Mouse (Mus musculus) monocyte, adult 59 days (primary cell): ENCODE results near the gene Hdc. TPM values are rescaled to one million over a fixed set of nuclear protein-coding genes. Genes with fewer than 3 reads are reported as not detected.

ENCODE experiments used
- total RNA-seq, 2 experiments: library from RNA; stranded (reverse); gene quantifications; one replicate each; pipeline ENCODE4 v1.2.4; 2023

Hdc gene
- total RNA-seq, result 1 to 10 TPM; 1.5 to 2.1 TPM

GRCm38 (mm10) chr2:126619249-126619704 lies at the start of gene Hdc:
TSS of gene Hdc (minus strand) at chr2:126619299.

GRCm38 (mm10) chr2:126552357-126553290 lies 66.5 kb downstream of the Hdc start, which contains the start of gene Slc27a2:
TSS of gene Slc27a2 (plus strand) at chr2:126552407.

Other genes starting within 250 kb of the Hdc start
- gene Atp8b4, start 118.6 kb downstream of the Hdc start, total RNA-seq, result 10 to 100 TPM; 73.0 to 75.6 TPM
- not detected for gene Slc27a2, start 66.9 kb downstream of the Hdc start, total RNA-seq
- gene Gabpb1, start 57.0 kb upstream of the Hdc start, total RNA-seq, result 10 to 100 TPM; 21.4 to 25.7 TPM
- 10 to 100 TPM; 91.4 to 92.3 TPM for gene Usp8, start 88.0 kb upstream of the Hdc start, total RNA-seq
- gene Usp50, start 164.2 kb upstream of the Hdc start, total RNA-seq, result under 1 TPM in 1 of 2 experiments, not detected in 1; 0.39 TPM